Mouse (Mus musculus) kidney, adult 2 months (tissue): Measurements from ENCODE around the gene Sdk2. TPM values are rescaled to one million over a fixed set of nuclear protein-coding genes. Genes with fewer than 3 reads are reported as not detected.

Experiments used
- DNase-seq: peaks from one replicate; pipeline ENCODE4 v3.0.0; 2021
- H3K27ac ChIP-seq: fragments of 200-500 bp; 2 replicates; pipeline ENCODE4 v1.5.1; 2012; ENCODE audit warnings: low read depth, low read length, control low read depth, inconsistent platforms; ENCODE audit not compliant: insufficient read depth
- H3K27me3 ChIP-seq: fragments of 200-500 bp; replicated peaks from 2 replicates; pipeline ENCODE4 v1.6.1; 2012; ENCODE audit warnings: mild to moderate bottlenecking, moderate library complexity, low read length, inconsistent platforms; ENCODE audit not compliant: control insufficient read depth, insufficient read depth
- H3K36me3 ChIP-seq: fragments of 200-500 bp; 2 replicates; pipeline ENCODE4 v1.6.1; 2012; ENCODE audit warnings: mild to moderate bottlenecking, moderate library complexity, low read length, inconsistent platforms; ENCODE audit not compliant: control insufficient read depth, insufficient read depth
- H3K4me1 ChIP-seq: fragments of 200-500 bp; 2 replicates; pipeline ENCODE4 v1.6.1; 2011; ENCODE audit warnings: low read length; ENCODE audit not compliant: control insufficient read depth, insufficient read depth
- H3K4me3 ChIP-seq: fragments of 200-500 bp; 2 replicates; pipeline ENCODE4 v1.5.1; 2011; ENCODE audit warnings: mild to moderate bottlenecking, low read depth, low read length, control low read depth; ENCODE audit not compliant: insufficient read depth
- CTCF ChIP-seq: fragments of 200-500 bp; conservative IDR thresholded peaks from 2 replicates; pipeline ENCODE4 v1.5.1; 2011; ENCODE audit warnings: low read depth, mild to moderate bottlenecking, control low read depth, low read length, moderate library complexity, mixed read lengths; ENCODE audit not compliant: insufficient read depth, insufficient read length
- POLR2A ChIP-seq: fragments of 200-500 bp; IDR thresholded peaks from one replicate; pipeline ENCODE4 v1.6.1; 2011; ENCODE audit warnings: low read depth, low read length, control low read depth
- WGBS: fragments of 180-500 bp; shearing (Covaris S2); methylation state at CpG from one replicate; pipeline ENCODE4 v1.1.7; 2018; 5-methylcytosine and 5-hydroxymethylcytosine counted together
- polyA plus RNA-seq: library from polyadenylated mRNA; depleted of rRNA; stranded (reverse); fragments of >200 nt; gene quantifications from 2 replicates; pipeline ENCODE4 v1.2.3, GENCODE M21; 2012

The Sdk2 gene
- polyA plus RNA-seq, 1 experiment = 0.63 TPM

DNA sequence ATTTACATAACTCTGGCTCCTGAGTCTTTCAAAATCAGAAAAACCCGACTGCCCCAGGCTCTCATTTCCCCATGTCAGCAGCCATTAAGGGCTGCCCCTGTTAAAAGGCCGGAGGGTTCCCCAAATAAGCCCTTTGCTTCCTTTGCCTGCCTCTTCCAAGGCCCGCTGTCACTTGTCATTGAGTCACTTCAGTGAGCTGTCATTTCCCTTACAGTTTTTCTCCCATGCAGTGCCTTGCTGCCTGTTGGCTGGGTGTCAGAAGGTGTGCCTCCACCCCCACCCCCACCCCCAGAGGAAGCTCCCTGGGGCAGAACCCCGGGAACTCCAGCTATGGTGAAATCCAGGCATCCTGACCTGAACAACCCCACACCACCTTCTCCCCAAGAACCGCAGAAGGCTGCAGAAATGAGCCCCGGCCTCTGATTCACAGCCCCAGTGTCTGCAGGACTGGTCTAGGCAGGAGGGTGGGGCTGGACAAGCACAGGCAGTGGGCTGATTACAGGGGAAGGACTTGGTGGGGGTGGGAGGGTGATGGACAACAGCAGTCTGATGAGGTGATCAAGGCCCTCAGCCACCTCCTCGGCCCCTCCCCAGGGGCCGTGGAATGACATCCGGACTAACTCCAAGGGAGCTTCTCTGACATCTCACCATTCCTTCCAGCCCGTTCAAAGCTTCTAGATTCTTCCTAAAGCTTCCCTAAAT, 300.4 kb downstream of the Sdk2 start:
- Histone ChIP-seq H3K4me1 (peaks cover 3% of the 10 kb centered on the region; the same call in 1 of the 2 replicates), H3K36me3 (no peaks in the 10 kb centered on the region), H3K27ac (no peak overlapping the region), H3K4me3 (no peak overlapping the region), H3K27me3 (no peaks in the 10 kb centered on the region)
- no peak for TF ChIP-seq POLR2A
- no peak for TF ChIP-seq CTCF
- 59% methylated on average over 10 of the region's 10 CpGs for WGBS
- no peak for DNase-seq

DNA sequence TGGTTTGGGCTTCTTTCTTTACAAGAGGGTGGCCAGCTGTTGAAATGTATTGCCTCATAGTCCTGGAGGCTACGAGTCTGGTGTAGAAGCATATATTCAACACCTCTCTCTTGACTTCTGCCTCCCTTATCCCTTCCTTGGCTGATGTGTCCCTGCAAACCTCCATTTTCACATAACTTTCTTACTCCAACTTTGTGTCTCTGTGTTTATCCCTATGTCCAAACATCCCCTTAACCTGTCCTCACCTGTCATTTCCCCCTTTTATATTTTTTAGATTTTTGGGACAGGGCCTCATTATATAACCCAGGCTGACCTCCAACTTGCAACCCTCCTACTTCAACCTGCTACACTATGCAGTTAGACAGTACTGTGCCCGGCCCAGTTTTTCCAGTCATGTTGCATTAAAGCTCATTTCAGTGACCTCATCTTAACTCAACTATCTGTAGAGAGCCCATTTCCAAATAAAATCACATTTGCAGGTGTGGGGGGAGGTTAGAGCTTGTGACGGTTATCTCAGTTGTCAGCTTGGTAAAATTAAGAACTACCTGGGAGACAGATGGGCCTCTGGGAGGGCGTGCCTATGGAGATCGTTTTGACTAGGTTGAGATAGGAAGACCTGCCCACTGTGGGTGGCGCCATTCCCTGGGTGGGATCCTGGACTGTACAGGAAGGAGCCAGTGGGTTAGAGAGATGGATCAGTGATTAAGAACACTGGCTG, 302.6 kb downstream of the Sdk2 start:
- WGBS = 90% methylated on average over 6 of the region's 6 CpGs
- Histone ChIP-seq H3K4me3 (no peak overlapping the region), H3K27me3 (no peaks in the 10 kb centered on the region), H3K27ac (no peak overlapping the region), H3K4me1 (peaks cover 3% of the 10 kb centered on the region; the same call in 1 of the 2 replicates), H3K36me3 (no peaks in the 10 kb centered on the region)
- TF ChIP-seq POLR2A = no peak
- no peak for TF ChIP-seq CTCF
- no peak for DNase-seq

DNA sequence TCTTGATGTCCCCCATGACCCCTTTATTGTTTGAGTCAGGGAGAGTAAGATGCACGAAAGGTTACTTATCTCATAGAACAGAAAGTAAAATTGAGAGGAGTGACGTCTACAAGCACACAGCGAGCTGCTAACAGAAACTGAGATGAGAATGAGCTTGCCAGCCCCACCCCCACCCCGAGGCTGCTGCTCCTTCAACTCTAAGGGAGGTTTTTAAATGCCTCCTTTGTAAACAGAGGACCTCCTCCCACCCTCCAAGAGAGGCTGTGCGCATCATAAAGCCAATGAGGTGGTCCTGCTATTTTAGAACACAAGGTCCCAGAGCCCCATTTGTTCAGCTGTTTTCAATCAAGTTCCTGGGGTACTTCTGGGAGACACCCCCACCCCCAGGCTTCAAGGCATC, 303.4 kb downstream of the Sdk2 start:
- 49% methylated on average over 5 of the region's 5 CpGs for WGBS
- Histone ChIP-seq H3K36me3 (no peaks in the 10 kb centered on the region), H3K27ac (no peak overlapping the region), H3K4me1 (peaks cover 3% of the 10 kb centered on the region; the same call in 1 of the 2 replicates), H3K27me3 (no peaks in the 10 kb centered on the region), H3K4me3 (no peak overlapping the region)
- no peak for TF ChIP-seq POLR2A
- no peak for TF ChIP-seq CTCF
- DNase-seq = no peak

DNA sequence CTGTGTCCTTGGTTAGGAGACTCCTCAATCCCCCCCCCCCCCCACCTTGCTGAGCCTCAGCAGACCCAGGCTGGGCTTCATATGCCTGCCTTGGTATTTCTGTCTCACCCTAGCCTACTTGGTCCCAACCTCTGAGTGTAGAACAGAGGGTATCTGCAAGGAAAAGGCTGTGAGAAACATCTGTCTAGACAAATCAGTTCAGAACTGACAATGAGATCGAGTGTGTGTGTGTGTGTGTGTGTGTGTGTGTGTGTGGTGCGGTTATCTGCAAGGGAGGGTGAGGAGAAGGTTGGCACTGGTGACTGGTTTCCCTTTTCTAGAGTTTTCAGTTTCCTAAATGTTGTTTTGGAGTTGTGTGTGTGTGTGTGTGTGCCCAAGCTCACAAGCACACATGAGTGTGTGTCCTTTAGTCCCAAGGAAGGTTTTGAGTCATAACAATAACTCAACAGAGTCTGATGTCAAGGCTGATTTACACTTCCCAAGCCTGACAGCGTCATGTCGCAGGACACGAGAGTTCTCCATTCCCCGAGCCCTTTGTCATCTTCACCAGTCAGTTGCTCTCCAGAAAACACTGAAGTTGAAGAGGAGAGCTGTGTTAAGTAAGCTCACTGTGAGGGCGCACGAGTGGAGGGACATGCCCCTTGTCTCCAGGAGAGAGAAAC, 304.6 kb downstream of the Sdk2 start:
- Histone ChIP-seq H3K27ac (no peak overlapping the region), H3K27me3 (no peaks in the 10 kb centered on the region), H3K36me3 (no peaks in the 10 kb centered on the region), H3K4me1 (peaks cover 2% of the 10 kb centered on the region; the same call in 1 of the 2 replicates), H3K4me3 (no peak overlapping the region)
- WGBS = 84% methylated on average over 8 of the region's 8 CpGs
- DNase-seq = no peak
- TF ChIP-seq POLR2A (no peak), CTCF (no peak)

DNA sequence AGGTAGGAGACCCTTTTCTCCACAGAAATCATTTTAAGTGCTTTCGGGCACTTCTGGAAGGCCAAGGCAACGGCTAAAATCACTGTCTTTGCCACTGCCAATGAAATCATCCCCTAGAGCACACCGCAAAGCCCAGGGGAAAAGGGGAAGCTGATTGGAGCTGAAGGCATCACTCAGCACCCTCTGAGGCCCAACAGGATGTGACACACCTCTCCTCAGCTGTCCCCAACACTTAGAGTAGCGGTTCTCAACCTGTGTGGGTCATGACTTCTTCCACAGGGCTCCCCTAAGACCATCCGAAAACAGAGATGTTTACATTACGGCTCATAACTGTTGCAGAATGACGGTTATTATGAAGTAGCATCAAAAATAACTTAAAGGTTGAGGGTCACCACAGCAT, 305.2 kb downstream of the Sdk2 start:
- H3K4me3 ChIP-seq = no peak overlapping the region
- no peak for DNase-seq
- H3K27ac ChIP-seq = no peak overlapping the region
- H3K4me1 ChIP-seq = no peaks in the 10 kb centered on the region
- no peaks in the 10 kb centered on the region for H3K36me3 ChIP-seq
- WGBS = 82% methylated on average over 7 of the region's 7 CpGs
- TF ChIP-seq POLR2A = no peak
- TF ChIP-seq CTCF = no peak
- no peaks in the 10 kb centered on the region for H3K27me3 ChIP-seq

DNA sequence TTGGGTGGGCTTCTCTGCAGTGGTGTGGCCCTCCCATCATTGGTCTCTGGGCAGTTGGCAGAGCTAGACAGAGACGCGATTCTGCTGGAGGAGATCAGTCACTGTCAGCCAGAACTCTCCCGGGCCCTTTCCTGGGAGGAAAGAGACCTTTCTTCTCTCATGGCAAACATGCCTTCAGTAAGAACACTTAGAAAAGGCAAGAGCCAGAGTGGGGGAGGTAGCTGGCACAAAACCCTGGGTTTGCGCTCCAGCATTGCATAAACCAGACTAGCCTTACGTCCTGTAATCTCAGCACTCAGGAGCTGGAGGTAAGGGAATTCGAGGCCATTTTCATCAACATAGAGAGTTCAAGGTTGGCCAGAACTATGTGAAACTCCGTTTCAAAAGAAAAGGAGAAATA, 306.4 kb downstream of the Sdk2 start:
- TF ChIP-seq CTCF = no peak
- TF ChIP-seq POLR2A = no peak
- H3K27ac ChIP-seq = no peak overlapping the region
- no peak for DNase-seq
- H3K27me3 ChIP-seq = no peaks in the 10 kb centered on the region
- H3K36me3 ChIP-seq = no peaks in the 10 kb centered on the region
- no peaks in the 10 kb centered on the region for H3K4me1 ChIP-seq
- WGBS = 66% methylated on average over 7 of the region's 7 CpGs
- no peak overlapping the region for H3K4me3 ChIP-seq

DNA sequence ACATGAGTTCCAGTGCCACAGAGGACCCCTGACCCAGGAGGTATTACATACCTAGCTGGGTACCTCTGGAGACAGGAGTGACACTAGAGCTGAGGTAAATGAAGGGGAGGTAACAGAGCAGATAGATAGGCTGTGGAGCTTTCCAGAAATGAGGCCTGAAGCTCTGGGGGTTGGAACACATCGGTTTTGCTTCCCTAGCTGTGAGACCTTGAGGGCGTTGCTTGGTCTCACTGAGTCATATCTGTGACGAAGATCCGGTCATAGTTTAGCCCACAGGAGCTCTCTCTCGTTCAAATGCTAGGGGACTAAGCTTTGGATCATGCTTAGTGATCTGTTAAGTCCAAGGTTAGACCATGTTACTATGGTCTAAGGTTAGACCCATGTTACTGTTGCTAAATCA, 308.0 kb downstream of the Sdk2 start:
- 96% methylated on average over 5 of the region's 5 CpGs for WGBS
- TF ChIP-seq POLR2A = no peak
- no peak for TF ChIP-seq CTCF
- DNase-seq = no peak
- Histone ChIP-seq H3K27ac (no peak overlapping the region), H3K4me1 (no peaks in the 10 kb centered on the region), H3K36me3 (no peaks in the 10 kb centered on the region), H3K4me3 (no peak overlapping the region), H3K27me3 (no peaks in the 10 kb centered on the region)
